Mouse (Mus musculus): Measurements from ENCODE around the gene Lkaaear1. TPM values are rescaled to one million over a fixed set of nuclear protein-coding genes. Genes with fewer than 3 reads are reported as not detected.

Lkaaear1 gene
- total RNA-seq, 2 experiments from 2014 or later = not detected

GRCm38 (mm10) chr2:181684713-181685112, 13.5 kb downstream of the Lkaaear1 start:
- DNase-seq = no peak
- intact Hi-C loops (cut with DNase I) = no loop called here

- DNase-seq = no peak
- intact Hi-C loops (cut with DNase I) = no loop called here
Measured at GRCm38 (mm10) chr2:181683381-181683780, 14.9 kb downstream of the Lkaaear1 start.

DNA sequence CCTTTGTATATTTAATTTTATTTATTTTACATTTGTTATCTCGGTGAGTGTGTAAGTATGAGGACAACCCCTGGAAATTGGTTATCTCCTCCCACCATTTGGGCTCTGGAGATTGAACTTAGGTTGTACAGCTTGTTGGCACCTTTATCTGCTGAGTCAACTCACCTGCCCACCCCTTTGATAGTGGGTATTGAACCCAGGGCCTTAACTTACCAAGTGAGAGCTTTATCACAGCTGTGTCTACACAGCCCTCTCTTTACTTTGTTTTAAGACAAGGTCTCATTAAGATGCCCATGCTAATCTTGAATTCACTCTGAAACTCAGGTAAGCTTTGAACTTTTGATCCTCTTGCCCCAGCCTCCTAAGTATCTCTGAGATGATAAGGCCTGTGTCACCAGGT, 16.3 kb downstream of the Lkaaear1 start:
- DNase-seq = no peak
- intact Hi-C loops (cut with DNase I) = no loop called here

DNA sequence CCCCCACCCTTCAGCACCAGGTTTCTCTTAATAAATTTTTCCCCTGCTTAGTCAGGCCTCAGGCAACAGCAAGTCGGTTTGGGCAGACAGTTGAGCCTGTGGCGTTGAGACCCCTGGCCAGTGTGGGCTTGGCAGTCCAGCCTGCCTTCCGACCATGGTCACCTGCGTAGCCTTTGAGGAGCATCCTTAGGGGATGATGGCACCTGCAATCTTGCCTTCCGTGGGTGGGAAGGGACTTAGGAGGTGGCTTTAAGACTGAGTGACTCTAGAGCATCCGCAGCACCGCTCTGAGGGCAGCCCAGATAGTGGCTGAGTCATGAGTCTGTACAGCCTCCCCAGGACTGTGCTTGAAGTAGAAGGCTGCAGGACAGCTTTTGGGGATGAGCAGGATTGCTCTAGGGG, 17.5 kb downstream of the Lkaaear1 start:
- no peak for DNase-seq
- intact Hi-C loops (cut with DNase I) = no loop called here

GRCm38 (mm10) chr2:181679951-181680715, 18.1 kb downstream of the Lkaaear1 start, which contains the start of gene Tcea2:
Gene Tcea2 (plus strand): TSS chr2:181680310.
- intact Hi-C loops (cut with DNase I) = no loop called here

GRCm38 (mm10) chr2:181678780-181679179, 19.5 kb downstream of the Lkaaear1 start:
- peak; percentile 76 for DNase-seq
- intact Hi-C loops (cut with DNase I) = no loop called here

More at GRCm38 (mm10) chr2:181679951-181680715, 18.1 kb downstream of the Lkaaear1 start, which contains the start of gene Tcea2:
- peak; percentile 74 for DNase-seq

DNA sequence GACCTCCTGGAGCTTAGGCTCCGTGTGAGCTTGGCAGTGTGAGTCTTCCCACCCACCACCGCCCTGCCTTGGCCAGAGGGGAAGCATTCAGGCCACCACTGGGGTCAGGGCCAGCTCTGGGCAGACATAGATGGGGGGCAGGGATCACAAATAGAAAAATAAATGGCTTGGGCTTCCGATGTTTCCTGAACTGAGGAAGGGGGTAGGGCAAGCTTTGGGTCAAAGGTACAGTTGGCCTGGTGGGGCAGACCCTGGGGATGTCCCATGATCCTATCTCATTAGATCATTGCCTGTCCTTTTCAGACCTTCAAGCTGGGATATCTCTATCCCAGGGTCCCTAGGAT, 20.5 kb downstream of the Lkaaear1 start:
- intact Hi-C loops (cut with DNase I) = no loop called here
- DNase-seq = no peak

DNA sequence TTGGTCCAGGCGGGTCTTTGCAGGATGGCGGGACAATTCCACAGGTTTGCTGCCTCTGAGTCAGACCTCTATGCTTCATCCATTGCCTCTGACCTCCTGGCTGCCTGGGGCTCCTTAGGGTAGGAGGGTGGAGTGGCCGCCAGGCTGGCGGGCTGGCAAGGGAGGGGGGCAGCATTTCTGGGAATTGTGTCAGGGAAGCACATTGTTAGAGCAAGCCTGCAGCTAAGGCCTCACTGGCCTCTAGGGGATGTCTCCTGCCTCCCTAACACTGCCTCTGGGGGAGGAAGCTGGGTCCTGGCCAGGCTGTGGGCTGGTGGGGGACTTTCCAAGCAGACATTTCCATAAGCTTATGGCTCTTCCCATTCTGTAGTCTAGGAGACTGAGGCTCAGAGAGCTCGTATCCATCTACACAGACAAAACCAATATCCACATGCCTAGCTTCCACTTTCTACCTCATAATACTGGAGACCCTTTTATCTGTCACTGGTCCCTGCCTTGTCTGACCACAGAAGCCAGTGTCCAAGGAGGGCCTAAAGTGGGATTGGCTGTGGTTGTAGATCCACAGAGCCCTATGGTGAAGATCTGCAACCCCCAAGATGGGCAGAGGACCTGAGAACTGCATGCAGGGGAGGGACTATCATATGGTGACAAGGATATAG, 21.0 kb downstream of the Lkaaear1 start:
- no peak for DNase-seq
- intact Hi-C loops (cut with DNase I) = no loop called here

GRCm38 (mm10) chr2:181676424-181676823, 21.8 kb downstream of the Lkaaear1 start:
- peak; percentile 62 for DNase-seq
- intact Hi-C loops (cut with DNase I) = no loop called here

DNA sequence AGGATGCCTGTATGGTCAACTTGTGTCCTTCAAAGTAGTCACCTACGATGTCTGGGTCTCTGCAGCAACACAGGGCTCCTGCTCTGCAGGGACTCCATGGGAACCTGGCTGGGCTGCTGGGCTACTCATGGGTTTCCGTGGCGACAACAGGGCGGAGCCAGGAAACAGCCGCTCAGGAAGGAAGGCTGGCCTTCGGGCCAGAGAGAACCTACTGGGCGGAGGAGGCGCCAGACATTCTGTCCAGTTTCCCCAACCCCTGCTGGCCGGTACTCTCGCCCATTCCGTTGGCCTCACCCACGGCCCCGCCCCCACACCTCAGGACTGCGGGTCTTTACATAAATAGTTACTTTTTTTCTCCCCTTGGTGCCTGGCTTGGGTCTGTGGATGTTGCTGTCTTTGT, 22.8 kb downstream of the Lkaaear1 start:
- intact Hi-C loops (cut with DNase I) = no loop called here
- peak; percentile 68 for DNase-seq

- intact Hi-C loops (cut with DNase I) = no loop called here
- no peak for DNase-seq
Measured at GRCm38 (mm10) chr2:181674934-181675333, 23.3 kb downstream of the Lkaaear1 start.

DNA sequence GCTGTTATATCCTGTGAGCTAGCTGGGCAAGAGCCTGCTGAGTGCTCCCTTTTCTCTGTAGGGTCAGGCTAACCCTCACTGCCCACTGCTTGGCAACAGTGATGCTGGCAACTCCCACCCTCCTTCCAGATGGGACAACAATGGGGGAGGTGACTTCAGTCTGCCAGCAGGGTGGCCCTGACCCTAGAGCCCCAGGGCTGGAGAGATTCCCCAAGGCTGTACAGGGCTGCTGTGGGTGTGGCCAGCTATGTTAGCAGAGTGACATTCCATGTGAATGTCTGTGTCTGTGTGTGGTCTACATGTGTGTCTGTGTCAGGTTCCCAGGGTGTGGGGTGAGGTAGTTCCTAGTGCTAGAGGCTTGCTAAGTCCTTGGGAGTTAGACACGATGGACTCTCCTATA, 24.7 kb downstream of the Lkaaear1 start:
- intact Hi-C loops (cut with DNase I) = no loop called here
- peak; percentile 60 for DNase-seq

DNA sequence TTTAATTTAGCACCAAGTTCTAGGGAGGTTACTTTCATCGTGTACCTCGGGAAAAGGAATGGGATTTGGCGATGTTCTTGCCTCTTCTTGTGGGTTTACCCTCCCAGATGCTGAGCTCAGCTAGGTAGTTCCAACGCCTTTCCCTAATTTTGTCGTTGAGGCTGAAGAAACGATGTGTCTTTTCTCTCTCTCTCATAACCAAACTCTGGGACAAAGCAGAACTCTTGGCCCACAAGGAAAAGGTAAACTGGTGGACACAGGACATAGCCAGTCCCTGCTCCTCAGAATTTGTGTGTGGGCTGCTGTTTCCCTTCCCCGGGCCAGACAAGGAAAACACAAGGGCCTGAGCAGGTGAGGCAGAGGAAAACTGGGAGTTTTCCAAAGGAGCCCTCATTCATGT, 26.3 kb downstream of the Lkaaear1 start:
- DNase-seq = no peak
- intact Hi-C loops (cut with DNase I) = no loop called here

- intact Hi-C loops (cut with DNase I) = no loop called here
- DNase-seq = peak; percentile 46
Measured at GRCm38 (mm10) chr2:181671326-181671725, 26.9 kb downstream of the Lkaaear1 start, which contains the start of gene Sox18. Gene Sox18 (minus strand): TSS chr2:181671640.

DNA sequence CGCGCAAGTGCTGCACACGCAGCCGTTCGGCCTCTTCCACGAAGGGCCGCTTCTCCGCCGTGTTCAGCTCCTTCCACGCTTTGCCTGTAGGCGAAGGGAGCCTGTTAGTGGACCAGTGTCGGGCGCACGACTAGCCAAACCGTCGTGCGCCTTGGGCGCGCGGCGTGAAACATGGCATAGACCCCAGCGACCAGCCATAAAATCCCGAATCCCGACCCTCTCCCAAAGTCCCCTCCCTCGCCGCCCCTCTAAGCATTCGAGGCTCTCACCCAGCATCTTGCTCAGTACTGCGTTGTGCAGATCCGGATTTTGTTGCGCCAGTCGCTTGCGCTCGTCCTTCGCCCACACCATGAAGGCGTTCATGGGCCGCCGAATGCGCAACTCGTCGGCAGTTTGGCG, 27.3 kb downstream of the Lkaaear1 start:
- intact Hi-C loops (cut with DNase I) = no loop called here
- no peak for DNase-seq

DNA sequence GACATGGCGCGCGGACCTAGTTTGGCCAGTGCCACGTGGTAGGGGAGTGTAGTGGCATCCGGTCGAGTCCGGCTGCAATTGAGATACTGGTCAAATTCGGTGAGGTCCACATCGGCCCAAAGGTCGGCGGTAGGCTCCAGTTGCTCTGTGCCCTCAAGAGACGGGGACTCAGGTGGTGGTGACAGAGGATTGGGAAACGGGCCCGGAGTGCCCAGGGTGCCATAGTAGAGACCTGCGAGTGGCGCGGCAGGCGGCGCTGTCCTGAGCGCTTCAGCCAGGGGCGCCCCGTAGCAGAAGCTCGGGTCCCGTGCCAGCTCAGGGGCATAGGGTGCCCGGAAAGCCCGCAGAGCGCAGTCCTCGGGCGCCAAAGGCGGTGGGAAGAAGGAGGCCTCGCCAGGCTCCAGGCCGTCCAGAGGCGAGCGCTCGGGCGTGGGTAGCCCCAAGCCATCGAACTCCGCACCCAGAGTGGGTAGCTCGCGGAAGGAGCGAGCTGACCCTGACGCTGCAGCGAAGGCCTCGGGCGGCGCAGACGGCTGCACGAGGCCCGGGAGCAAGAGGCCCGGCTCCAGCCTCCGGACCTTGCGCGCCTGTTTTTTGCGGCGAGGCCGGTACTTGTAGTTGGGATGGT, 27.8 kb downstream of the Lkaaear1 start:
- no peak for DNase-seq
- intact Hi-C loops (cut with DNase I) = no loop called here

GRCm38 (mm10) chr2:181663298-181663630, 35.0 kb downstream of the Lkaaear1 start:
- no peak for DNase-seq
- intact Hi-C loops (cut with DNase I) = no loop called here

DNA sequence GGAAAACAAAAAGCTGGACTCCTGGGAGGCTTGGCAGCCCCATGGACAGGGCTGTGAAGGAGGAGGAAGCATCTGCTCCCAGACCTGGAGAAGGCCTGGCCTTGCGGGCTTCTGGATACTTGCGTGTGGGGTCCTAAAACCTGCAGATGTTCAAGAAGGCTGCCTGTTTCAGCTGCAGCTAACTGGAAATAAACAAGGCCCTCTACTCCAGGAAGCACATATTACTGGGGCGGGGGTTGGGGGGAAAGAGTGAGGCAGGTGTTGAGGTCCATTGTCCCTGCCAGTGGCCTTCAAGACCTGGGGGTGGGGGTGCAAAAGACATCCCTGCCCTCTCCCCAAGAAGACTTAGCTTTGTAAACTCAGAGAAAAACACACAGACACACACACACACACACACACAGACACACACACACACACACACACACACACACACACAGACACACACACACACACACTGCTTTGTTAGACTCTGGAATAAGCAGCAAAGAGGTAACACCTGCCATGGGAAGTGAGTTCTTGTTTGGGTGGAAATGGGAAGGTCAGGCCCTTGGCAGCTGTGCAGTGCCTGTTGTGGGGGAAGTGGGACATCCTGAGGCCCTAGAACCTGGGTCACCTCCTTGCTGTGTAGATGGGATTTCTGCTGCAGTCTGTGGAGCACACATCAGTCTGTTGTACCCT, 35.5 kb downstream of the Lkaaear1 start:
- no peak for DNase-seq

GRCm38 (mm10) chr2:181659609-181660055, 38.6 kb downstream of the Lkaaear1 start:
- intact Hi-C loops (cut with DNase I) = no loop called here
- peak; percentile 83 for DNase-seq

More for the DNA sequence above, 35.5 kb downstream of the Lkaaear1 start:
- intact Hi-C loops (cut with DNase I) = no loop called here

DNA sequence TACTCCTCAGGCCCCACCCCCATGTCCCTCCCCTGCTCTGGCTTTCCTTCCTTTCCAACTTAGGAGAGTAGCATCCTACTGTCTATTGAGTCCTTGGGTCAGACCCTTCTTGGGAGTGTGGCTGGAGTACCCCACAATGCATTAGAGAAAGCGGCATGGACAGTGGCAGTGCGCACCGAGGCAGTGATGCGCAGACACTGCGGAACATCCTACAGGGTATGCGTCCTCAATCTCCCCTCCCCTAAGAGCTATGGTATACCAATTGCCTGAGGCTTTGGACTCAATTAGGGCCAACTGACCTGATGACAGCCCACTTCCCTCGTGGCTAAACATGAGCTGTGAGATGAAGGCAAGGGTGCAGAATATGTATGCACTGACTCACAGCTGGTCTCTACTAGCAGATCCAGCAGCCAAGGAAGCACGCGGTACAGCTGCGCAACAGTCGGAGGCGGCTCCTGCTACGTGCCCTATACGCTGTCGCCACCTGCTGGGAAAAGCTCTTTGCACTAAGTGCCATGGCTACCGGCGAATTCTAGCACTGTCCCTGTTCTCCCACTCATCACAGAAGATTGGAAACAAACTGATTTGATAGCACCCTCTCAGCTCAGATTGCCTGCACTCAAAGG, 39.2 kb downstream of the Lkaaear1 start:
- intact Hi-C loops (cut with DNase I) = no loop called here
- no peak for DNase-seq

DNA sequence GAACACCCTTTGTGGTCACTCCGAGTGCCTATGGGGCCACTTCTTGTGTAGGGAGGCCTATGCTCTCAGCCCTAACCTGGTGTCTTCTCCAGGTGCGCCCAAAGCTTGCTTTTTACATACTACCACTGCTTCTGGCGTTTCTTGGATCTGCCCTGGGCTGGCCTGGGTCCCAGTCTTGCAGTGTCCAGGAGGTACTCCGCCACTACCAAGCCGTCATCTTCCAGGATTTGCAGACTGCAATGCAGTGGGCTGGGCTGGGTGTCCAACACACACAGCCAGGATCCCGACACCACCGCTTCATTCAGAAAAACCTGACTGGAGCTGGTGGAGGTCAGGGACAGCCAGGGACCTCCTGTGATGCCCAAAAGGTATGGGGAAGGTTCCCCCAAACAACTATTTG, 39.7 kb downstream of the Lkaaear1 start:
- intact Hi-C loops (cut with DNase I) = no loop called here
- DNase-seq = no peak
